Mouse (Mus musculus) G1E-ER4 (cell line): ENCODE measurements at regions not wholly inside any gene's neighbourhood (a gene's known extent, or its start where the extent isn't known, plus 50 kb on each side); places are given as distances from the start of the nearest gene placed in this dataset.

Experiments
- GATA1 ChIP-seq: IDR thresholded peaks from one replicate; pipeline ENCODE4 v1.8.0; 2012; ENCODE audit warnings: low read length, inconsistent platforms

- no peak for TF ChIP-seq GATA1
These were observed 143.1 kb upstream of the Runx1 start for GRCm38 (mm10) chr16:92969036-92969435.

DNA sequence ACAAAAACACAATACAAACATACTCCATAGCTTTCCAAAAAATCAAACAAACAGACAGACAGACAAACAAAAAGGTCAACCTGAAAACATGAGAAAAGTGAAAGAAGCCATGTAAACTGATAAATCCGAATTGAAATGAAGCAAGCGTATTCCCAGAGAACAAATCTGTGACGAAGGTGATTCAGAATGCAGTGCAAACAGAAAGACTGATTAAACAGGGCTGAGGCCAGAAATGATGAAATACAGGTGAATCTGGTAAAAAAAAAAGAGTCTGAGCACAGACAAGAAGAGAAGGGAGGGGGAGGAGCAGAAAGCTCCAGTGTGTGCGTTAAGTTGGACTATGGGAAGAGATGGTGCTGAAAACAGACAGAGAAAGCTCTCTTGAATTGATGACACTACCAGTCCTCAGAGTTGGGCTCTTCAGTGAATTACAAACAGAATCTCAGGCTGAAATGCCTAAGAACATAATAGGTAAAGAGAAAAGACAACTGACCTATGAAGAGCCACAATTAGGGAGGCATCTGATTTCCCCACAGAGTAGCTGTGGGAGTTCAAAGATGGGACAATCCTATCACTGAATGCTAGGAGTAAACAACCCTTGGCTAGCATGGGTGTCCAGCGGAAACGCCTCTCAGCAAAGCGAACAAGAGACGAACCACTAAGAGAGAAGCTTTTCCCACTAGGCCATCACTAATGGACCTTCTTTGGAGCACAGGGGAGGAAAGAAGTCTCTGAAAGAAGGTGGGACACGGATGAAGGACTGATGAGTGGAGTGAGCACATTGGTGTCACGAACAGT, 140.3 kb upstream of the Runx1 start:
- TF ChIP-seq GATA1: no peak

DNA sequence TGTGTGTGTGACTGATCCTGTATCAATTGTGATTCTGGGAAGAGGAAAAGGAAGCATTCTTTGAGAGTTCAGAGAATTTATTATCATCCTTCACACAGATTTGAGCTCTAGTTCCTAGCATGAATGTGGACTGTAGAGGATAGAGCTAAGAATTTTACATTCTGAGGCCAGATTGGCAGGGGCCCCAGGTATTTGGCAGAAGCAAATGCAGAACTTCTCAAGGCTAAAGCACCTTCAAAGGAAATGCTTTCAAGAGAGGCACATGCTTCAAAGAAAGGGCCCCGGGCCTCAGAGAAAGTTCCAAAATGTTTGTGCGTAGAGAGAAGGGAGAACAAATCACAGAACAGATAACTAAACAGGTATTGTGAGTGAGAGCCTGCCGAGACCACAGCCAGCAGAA, 139.7 kb upstream of the Runx1 start:
- TF ChIP-seq GATA1: no peak

DNA sequence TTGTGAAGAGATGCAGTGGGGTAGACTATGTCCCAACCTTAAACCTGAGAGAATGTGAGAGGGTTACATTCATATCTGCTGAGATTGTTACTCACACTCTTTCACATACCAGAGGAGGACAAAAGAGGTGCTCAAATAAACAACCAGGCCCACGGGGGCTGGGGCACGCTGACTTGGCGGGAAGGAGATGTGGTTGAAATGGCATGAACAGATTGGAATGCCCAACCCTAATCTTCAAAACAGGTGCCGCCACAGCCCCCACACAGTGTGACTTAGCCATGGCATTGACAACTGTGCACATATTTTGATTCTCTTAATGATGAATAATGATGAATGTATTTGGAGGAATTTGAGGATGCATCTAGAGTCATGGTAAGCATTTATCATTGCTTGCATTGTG, 137.6 kb upstream of the Runx1 start:
- no peak for TF ChIP-seq GATA1

DNA sequence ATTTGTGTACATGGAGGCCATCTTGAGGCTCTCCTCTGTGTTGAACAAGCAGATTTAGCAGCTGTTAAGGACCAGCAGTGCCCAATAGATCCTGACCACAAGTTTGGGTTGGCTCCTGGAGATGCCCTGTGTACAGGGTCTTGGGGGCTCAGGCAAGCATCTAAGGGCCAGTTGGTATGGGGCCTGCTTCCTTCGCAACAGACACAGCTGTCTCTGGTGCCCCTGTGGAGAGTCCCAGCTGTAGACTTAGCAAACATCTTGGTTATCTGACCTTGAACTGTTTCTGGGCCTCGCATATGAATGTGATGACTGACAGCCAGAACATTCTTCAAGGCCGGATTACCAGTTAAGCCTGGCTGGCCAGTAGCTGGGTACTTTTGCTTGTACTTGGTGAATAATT, 135.4 kb upstream of the Runx1 start:
- TF ChIP-seq GATA1: no peak

GRCm38 (mm10) chr16:92960740-92961139, 134.8 kb upstream of the Runx1 start:
- no peak for TF ChIP-seq GATA1

- TF ChIP-seq GATA1: no peak
These were observed 133.0 kb upstream of the Runx1 start for GRCm38 (mm10) chr16:92958967-92959366.

DNA sequence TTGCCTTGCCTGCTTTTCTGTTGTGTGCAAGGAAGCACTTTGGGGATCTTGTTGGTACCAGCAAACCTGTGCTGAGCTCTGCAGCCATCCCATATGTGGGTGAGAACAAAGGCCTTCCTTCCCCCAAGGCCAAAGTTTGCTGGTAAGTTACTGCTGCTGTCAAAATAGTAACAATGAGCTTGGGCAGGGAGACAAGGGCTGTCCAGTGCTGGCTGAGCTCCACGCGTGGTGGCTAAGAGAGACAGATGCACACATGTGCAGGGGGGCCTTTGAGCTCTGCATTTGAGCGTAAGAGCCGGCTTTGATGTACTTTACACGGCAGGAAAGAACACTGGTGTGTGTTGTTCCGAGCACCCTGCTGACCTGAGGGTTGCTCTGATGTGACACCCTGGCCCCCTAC, 132.2 kb upstream of the Runx1 start:
- no peak for TF ChIP-seq GATA1

GRCm38 (mm10) chr16:92955508-92955907, 129.6 kb upstream of the Runx1 start:
- no peak for TF ChIP-seq GATA1

- no peak for TF ChIP-seq GATA1
These were observed 129.1 kb upstream of the Runx1 start for GRCm38 (mm10) chr16:92955087-92955486.

DNA sequence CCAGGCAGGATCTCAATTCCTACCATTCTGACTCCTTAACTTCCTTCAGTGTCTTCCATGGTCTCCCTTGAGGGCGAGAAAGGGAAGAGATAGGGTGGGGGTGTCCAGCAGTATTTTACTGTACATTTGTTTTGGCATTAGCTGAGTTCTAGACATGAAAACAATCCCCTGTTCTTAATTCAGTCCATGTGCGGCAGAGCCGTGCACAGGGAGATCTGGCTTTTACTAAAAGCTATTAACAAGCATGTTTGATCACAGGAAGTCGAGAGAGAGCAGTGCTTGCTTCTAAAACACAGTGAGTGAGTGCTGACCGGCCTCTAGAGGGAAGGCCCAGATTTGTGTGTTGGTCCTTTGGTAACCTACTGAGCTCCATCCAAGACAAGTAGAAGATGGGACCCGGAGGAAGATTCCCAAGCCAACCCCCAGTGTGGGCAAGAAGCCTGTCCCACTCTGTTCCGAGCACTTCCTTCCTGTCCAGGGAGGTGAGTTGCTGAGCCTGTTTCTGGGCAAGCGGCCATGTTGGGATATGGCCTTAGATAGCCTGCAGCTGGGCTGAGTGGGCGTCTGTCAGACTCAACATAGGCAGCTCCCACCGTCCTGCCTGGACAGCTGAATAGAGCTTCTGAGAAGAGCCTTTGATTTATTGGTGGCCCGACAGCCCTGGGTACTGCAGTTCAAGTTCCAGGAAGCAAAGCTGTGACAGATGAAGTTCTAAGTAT, 128.1 kb upstream of the Runx1 start:
- no peak for TF ChIP-seq GATA1

DNA sequence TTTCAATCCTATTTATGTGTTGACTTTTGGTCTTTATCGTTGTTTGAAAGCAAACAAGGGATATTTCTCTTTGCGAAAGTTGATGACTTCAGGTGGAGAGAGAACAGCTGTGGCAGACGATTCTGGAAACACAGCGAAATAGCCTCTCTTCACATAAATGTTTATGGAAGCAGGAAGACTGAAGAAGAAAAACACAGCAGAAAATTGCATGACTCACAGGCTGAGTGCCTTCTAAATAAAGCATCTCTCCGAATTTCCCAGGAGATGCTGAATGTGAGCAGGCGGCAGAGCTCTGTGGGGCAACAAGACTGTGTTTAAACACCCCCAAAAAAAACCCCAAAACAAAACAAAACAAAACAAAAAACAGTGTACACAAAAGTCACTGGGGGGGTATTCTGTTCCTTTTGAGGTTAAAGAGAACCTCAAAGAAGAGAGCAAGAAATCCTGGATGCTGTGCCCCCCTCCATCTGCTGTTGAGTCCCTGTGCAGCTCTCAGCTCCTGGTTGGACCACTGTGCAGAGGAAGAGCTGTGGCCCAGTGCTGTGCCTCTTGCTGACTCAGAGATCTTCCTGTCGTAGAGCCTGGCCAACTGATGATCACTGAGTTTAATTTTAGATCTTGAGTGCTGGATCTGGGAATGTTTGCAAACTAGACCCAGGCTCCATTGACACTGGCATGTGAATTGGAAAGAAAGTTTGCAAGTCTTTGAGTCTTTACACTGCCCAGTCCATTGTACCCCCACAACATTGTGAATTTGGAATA, 126.6 kb upstream of the Runx1 start:
- TF ChIP-seq GATA1: no peak

- TF ChIP-seq GATA1: no peak
These were observed 125.6 kb upstream of the Runx1 start for GRCm38 (mm10) chr16:92951516-92951915.

DNA sequence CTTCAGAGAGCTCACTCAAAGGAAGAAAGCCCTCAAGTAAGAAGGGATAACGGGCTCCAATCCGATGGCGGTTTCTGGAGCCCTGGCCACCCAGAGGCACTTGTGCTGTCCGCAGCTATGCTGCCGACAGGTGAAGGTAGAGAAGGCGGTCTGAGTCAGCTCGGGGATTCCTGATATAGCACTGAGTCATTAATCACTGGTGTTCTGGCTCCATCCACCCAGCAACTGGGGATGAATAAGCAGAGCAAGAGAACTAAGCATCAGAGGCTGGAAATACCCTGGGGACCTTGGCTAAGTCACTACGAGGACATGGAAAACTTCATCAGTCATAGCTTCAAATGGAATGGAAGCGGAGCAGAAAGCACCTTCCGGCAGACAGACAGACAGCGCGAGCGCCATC, 122.5 kb upstream of the Runx1 start:
- TF ChIP-seq GATA1: no peak

DNA sequence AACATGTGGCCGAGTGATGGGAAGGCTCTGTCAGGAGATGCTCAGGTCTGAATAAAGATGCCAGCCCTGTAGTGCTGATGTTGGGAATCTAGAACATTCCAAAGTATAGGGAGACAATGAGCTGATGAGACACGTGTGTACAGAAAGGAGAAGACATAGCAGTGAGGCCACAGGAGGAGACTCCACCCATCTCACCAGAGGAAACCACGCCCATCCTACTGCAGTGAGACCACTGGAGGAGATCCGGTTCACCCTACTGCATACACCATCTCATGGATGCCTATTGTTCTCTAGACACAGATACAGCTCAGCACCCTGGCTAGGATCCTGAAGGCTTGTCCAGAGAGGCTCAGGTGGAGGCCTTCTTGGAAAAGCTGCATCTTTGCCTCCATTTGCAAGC, 120.6 kb upstream of the Runx1 start:
- TF ChIP-seq GATA1: no peak

DNA sequence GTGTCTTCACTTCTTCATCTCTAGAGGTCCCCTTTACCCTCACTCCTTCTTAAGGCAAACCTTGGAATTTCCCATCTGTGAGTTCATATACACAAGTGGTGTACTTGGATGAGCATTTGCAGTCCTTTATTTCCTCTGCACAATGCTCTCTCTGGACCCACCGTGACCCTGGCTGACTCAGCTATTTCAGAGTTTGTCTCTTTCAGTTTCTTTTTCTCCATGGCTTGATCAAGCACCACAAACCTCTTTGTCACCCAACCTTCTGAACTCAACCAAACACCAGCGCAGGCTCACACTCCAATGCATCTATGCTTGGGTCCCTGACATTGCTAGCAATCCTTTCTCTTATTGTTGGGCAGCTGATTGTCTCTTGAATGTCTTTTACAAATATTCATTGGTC, 118.0 kb upstream of the Runx1 start:
- no peak for TF ChIP-seq GATA1
